Mouse (Mus musculus) urinary bladder, adult 18-20 months (tissue): ENCODE measurements around the gene Banf1.
A peak's percentile ranks its signal among the peaks of the same experiment; 100 is the strongest.
"Not testable (repeated sequence)": the region's sequence is repeated elsewhere in the genome, so short reads cannot be mapped to it uniquely, and the experiment has no call there.

ENCODE experiments used
- DNase-seq, 2 experiments: peaks; one replicate each; pipeline ENCODE4 v3.0.0; 2022; ENCODE audit warnings: low spot score in 2 of 2, mixed read lengths in 2 of 2

Gene Banf1

DNA sequence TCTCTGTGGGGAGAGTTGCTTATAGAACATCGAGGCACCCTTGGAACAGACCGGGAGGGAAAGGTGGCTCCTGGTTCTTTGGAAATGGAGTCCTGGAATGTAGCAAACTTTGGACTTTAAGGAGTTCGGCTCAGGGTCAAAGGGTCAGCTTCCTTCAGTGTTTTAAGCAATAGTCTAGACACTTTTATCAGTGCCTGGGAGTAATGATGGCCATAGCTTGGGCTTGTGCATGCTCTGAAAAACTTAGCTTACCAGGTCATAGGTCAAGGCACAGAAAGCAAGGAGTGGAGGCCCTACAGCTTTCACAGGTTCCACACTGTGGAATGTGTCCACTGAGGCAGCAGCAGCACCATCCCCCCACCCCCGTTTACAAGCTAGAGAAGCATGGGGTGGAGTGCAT is 7.8 kb upstream of the Banf1 start:
- DNase-seq = no peak

DNA sequence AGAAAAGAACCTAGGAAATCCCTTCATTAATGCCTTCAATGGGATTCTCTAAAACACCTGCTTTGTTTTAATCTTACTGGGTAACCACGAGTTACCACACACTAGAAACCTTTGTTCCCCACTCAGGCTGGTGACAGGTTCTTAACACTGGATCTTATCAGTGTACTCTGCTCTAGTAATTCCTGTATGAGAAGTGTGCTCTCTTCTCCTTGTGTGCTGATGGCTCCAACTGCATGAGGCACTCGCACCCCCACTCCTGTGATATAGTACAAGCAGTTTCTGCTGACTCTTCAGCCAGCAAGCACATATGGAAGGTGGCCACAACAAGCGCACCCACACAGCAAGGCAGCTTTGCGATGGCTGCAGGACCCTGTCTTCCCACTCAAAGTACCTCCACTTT is 7.2 kb upstream of the Banf1 start:
- DNase-seq = no peak

DNA sequence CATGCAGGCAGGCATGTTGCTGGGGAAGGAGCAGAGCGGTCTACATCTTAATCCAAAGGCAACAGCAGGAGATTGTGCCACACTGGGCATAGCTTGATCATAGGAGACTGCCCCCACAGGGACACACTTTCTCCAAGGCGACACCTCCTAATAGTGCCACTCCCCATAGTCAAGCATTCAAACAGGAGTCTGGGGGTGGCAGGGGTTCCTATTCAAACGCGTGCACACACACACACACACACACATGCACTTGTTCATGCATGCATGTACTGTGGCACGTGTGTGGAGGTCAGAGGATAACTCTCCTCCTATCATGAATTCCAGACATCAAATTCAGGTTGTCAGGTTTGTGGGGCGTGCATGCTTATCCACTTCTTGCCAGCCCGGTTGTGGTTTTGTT is 5.8 kb upstream of the Banf1 start:
- no peak for DNase-seq

DNA sequence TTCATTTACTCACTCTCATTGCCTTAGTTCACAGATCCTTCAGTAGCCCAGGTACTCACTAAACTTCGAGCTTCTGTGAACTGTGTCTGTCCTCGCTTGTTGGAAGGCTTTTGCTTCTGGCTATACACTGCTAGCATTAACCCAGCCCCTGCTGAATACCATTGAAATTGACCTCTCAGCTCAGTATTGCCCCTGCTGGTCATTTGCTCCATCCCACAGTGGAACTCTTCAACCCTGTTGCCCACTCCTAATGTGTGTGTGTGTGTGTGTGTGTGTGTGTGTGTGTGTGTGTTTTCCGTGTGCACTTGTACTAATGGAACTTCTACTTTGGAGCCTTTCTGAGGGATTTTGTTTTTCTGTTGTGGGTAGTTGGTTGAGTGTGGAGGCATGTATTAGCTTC is 4.0 kb upstream of the Banf1 start:
- no peak for DNase-seq

DNA sequence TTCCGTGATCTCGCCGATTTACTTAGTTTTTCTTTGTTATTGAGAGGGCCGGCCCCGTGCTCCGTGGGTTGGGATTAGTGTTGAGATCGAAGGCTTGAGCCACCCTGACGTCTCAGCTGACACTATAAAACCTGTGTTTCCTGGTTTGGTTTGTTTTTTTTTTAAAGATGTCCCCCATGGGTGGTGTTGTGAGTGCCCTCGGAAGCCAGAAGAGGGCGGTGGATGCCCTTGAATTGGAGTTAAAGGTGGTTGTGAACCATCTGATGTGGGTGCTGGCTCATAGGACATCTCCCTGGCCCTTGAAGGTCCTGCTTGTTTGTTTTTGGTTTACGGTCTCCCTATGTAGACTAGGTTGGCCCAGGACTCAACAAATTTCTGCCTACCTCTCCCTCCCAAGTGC is 487 bp upstream of the Banf1 start:
- no peak for DNase-seq

DNA sequence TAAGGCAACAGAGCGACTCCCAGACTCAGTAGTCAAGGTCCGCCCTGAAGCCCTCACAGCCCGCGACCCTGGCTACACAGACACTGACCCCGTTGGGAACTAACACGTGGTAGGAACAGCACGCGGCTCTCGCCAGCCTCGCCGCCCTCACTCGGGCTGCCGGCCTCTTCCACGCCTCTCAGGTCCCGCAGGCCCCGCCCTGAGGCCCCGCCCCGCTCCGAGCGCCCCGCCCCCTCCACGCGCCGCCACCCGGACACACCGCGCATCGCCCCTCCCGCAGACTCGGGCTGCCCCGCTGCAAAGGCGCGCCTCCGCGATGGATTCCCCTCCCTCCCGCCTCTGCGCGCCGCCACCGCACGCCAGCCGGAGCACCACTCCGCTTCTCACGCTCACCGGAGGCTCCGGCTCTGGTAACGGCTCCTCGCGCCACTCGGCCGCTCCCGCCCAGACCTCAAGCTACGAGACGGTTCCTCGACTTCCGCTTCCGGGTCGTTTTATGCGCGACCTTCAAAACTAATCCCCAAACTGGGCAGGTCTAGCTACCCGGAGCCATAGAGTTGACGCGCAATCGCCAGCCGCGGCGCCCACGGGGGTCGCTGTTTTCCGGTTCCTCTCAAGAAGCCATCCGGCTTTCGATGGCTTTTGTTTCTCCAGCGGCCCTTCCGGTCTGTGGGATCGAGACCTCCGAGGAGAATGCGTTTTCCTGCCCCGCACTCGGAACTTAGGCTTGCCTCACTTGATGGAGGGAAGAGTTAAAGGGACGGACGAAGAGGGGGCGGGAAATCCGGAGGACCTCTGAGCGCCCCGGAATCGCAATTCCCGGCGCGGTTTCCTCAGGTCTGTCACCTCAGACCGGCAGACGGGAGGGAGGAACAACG is 554 bp downstream of the Banf1 start, which contains the start of gene Eif1ad:
Eif1ad (plus strand) TSS at position 567 of the 878 bp plus-strand sequence.
- DNase-seq = peak; percentile 88 to 96

DNA sequence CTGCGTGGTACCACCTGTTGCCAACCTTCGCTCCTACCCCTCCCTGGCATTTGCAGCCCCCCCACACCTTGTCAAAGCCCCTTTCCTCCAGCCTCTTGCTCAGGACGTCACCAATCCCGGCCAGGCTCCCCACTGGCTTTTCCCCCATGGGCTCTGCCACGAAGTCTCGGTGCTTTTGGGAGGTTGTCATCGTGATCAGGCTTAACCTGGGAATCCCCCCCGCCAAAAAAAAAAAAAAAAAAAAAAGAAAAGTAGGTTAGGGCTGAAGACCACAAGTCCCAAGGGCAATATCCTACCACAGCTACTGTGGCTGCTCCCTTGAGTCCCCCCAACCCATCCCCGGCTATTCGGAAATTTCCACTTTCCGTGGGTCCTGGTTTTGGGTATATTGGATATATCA is 1.2 kb downstream of the Banf1 start:
- no peak for DNase-seq

DNA sequence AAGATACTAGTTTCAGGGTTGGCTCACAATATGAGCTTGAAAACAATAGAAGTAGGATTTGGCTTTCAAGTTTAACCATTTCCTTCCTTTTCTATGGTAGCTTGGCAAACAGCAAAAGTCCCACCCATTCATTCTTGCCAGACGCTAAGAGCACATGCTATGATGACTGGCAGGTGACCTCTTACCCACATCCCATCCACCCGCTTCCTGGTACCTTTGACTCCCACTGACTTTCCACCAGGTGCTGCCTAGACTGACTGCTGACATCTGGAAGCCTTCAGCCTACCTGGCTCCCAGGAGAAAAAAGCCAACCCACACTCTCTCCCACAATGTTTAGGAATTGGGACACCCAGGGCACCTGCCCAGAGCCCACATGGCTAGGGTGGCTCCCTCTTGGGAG is 2.8 kb downstream of the Banf1 start:
- DNase-seq = no peak

DNA sequence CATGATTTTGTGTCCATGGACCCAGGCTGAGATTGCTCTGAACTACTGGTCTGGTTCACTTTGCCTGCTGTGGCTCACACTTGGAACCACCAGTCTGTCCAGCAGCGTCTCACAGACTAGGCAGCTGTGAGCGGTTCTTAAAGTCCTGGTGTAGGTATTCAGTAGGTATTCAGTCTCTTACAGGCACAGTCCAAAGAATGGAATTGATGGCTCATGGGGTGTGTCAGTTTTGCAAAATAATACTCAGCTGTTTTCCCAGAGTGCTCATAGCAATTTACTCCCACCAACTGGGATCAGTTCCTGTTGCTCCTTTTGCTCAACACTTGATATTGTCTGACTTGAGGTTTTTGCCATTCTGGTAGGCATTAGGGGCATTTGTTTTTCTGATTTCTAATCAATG is 4.8 kb downstream of the Banf1 start:
- DNase-seq = no peak

DNA sequence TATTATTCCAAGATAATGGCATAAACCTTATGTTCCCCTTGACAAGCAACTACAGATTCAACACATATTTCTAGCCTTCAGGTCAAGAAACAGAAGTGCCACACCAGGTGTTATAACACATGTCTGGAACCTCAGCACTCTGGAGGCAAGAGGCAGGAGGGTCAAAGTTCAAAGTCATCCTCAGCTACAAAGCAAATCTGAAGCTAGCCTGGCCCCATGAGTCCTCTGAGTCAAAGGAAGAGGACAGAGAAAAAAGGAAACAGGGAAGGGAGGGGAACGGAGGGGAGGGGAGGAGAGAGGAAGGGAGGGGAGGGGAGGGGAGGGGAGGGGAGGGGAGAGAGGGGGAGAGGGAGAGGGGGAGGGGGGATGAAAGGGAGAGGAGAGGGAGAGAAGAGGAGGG is 10.9 kb downstream of the Banf1 start:
- no peak for DNase-seq

DNA sequence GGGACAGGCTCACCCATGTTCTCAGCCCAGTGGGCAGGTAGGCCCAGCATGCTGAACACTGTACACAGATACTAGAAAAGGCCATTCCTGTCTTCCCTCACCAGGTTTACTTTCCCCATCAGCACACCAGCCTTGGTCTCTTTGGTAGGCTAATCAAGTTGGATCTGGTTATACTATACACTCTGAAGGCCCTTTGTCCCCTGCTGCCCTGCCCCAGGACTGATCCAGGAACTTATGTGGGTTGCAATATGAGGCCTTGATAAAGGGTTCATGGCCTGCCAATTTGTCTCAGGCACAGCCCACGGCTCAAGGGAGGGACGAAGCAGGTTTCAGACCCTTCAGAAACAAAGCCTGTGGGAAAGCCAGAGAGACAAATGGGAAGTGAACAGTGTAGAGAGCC is 13.4 kb downstream of the Banf1 start:
- no peak for DNase-seq

DNA sequence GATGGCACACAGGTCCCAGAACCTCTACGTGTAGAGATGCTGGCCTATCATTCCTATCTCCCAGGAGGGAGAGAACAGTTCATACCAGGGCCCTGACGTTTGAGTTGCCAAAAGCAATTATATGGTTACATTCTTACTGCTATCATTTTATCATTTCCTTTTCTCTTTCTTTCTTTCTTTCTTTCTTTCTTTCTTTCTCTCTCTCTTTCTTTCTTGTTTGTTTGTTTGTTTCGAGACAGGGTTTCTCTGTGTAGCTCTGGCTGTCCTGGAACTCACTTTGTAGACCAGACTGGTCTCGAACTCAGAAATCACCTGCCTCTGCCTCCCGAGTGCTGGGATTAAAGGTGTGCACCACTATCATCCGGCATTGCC is 17.5 kb downstream of the Banf1 start, which contains the start of gene Cst6:
Cst6 (minus strand) TSS at position 73 of the 372 bp plus-strand sequence.
- not testable (repeated sequence) for DNase-seq

DNA sequence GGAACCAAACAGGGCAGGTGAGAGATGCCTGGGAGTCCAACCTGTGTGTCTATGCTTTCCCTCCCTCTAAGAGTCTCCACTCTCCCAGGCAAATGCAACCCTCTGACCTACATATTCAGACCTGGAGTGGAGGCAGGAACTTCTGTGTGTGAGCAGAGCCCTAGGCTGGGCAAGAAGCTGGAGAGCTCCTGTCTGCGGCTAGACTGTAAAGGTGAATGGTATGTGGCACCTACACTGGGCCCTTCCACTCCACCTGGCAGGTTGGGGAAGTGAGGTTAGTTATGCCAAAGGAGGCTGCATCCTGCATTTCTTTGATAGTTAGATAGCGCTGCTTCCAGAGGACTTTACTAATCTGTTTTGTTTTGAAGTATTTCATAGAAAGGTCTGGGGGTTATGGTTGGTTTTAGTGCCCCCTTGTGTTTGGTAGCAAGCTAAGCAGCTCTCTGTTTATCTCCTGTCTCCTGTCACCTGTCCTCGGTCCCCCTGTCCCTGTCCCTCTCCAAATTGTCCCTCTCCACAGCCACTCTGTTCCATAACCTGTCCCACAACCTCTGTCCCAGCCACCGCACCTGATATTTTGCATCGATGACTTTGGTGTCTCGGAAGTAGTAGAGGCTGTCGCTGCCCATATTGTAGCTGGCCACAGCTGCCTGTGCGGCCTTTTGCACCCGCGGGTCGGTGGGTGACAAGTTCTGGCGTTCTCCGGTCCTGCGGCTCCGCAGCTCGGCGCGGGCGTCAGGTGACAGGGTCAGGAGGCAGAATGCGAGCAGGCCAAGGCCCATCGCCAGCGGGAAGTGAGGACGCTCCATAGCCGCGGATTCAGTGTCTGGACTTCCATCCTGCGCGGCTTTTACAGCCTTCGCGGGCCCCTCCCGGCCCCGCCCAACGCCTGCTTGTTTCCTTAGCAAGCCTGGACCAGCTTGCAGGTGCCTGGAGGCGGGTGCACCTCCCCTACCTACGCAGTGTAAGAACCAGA is 18.2 kb downstream of the Banf1 start:
- DNase-seq = peak in 1 of 2 experiments; percentile 67

DNA sequence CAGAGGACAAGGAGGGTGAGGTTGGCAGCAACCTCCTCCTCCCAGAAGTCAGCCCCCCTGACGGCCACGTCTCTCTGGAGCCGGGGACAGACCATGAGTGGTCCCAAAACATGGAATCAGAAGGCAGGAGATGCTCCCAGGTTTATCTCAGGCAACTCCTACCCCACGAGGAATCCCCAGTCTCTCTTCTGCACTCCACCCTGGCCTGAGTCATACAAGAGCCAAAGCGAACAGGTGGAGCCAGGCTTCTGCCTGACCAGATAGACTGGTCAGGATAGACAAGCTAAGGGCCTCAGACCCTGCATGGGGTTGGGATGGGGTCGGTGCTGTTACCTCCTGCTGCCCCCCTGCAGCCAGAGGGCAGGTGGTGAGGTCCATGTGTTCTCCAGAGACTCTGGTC is 18.9 kb downstream of the Banf1 start:
- no peak for DNase-seq

DNA sequence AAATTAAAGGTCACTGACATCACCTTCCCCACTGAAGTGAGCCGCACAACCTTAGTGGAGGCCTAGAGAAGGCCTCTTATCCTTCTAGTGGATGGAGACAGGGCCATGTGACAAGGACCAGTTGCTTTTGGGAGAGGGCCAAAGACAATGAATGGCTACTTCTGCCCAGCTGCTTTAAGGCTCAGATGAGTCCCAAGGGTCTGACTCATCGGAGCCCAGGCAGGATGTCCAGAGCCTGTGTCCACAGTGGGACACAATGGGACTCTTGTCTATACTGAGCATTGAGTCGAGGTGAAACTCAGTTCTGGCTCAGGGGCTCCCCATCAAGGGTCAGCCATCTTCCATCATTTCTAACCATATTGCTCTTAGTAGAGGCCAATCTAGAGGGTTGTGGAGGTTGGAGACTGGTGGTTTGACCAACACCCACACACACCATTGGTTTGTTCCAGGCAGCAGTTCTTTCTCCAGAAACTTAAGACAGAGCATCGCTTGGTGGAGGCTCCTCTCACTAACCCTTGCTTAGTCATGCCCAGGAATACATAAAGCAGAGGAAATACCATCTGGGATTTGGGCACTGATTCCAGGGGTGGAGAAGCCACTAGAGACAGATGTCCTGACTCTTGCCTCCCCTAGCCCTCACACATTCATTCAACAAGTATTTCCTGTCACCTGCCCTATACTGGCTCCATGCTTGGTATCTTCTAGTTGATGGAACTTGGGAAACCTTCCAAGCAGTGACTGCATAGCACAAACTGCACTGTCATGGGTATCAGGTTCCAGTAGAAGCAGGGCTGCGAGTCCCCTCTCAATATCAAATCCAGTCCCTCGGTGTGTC is 21.5 kb downstream of the Banf1 start:
- no peak for DNase-seq

DNA sequence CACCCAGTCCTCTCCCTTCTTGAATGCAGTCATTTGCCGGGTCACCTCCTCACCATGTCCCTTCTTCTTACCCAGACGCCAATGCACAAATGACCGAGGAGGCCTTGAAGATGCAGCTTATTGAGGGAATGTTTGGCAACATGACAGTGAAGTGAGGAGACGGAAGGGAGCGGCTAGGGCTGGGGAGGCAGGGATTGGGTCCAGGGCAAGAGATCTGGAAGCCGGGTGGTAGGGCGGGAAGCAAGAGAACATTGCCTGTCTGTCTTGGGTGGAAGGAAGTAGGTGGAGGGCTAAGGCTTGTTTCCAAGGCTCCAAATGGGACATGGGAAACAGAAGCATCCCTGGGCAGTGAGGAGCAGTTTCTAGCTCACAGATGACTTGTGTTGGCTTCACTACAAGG is 25.6 kb downstream of the Banf1 start:
- DNase-seq = no peak

DNA sequence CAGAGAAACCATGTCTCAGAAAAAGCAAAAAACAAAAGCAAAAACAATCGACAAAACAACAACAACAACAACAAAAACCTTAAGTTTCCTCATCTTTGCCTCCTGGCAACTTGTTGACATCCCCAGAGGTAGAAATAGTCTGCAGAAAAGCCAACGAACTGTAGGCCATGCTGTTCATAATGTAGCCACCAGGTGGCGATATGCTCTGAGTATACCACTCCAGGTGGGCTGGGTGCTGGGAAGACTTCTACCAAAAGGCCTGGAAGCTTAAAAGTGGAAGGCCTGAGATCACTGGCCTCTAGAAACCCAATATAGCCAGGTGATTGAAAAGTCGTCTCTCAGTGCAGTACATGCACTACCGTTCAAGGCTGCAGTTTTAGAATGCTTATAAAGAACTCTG is 29.0 kb downstream of the Banf1 start:
- DNase-seq = peak; percentile 39 to 44

DNA sequence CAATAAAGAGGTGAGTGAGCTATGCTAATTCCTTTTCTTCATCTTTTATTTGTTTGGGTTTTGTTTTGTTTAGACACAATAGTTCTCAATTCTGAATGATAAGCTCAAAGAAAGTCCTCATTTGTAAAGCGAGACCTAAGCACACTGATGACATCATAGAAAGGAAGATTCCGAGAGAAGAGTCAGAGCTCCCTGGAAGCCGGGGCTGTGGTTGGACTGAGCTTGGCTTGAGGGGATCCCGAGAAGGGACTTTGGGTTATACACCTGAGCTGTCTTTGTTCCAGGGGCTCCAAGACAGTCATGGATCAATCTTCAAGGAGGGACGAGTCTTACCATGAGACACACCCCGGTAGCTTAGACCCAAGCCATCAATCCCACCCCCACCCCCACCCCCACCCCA is 31.5 kb downstream of the Banf1 start, which contains the start of gene Catsper1:
Catsper1 (plus strand) TSS at position 301 of the 400 bp plus-strand sequence.
- no peak for DNase-seq

DNA sequence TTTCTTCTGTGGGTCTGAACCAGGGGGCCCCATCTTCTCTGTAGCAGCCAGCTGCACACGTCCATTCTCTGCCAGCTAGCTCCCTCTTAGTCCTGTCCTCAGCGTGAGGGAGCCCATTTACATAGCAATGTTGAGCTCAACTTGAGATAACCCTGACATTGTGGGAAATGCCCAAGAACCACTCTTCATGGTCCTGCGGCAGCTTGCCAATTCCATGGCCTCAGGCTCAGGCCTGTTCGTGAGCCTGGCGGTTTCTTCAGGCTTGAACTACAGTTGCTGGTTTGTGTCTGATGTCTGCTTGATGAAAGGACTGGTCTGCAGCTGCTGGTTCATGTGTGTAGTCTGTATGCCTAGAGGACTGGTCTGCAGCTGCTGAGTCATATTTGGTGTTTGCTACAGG is 32.2 kb downstream of the Banf1 start:
- DNase-seq = no peak

DNA sequence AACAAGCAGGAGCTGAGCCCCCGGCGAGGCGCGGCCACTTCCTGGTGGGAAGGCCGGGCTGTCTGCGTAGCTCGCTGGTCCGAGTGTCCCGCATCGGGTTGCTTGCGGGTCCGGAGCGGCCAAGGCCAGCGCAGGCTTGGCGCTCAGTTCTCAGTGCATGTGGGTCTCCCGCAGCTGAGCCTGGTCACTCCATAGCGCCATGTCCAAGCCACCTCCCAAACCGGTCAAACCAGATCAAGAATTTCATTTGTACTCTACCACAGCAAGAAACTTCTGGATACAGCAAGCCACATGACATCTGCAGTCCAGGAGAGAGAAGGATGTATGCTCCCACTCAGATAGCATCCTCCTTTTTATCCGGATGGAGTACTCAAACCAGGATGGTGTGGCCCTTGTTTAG is 39.0 kb downstream of the Banf1 start:
- peak; percentile 30 to 37 for DNase-seq

DNA sequence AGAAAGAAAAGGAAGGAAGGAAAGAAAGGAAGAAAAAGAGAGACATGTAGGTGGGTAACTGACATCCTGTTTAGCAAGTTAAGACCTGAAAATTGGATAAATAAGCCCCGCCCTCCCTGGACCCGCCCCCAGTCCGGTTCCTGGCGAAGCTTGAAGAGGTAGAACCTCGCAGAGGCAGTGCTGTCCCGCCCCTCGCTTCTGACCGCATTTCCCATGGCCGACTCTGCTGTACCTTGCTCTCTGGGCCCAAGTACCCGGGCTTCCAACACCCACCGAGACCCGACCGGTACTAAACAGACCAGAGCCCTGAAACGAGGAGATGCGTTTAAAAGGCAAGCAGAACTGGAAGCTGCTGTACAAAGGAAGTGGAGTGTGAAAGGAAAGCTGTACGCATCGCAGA is 43.2 kb downstream of the Banf1 start:
- no peak for DNase-seq
